Mouse (Mus musculus) adrenal gland, postnatal 14 days (tissue): ENCODE results near the gene Duox1. TPM values are rescaled to one million over a fixed set of nuclear protein-coding genes. Genes with fewer than 3 reads are reported as not detected.

ENCODE experiments used
- DNase-seq: peaks from one replicate; pipeline ENCODE4 v3.0.0; 2021; ENCODE audit warnings: mixed read lengths
- long read RNA-seq, 2 experiments: library from polyadenylated mRNA; stranded (forward); transcript quantifications; one replicate each; pipeline ENCODE4 v2.0.0; 2021
- total RNA-seq: library from RNA; stranded (reverse); gene quantifications from 2 replicates; pipeline ENCODE4 v1.2.3, GENCODE M21; 2021

Gene Duox1
- total RNA-seq = 0.08 TPM in 1 of 2 replicates, not detected in the other
- long read RNA-seq, experiment 1 = 0 reads
- long read RNA-seq, experiment 2 = 0 reads

- no peak for DNase-seq
Observed at GRCm38 (mm10) chr2:122315372-122315771, at the start of gene Duox1. Gene Duox1 (plus strand): TSS chr2:122315672.

- no peak for DNase-seq
Observed at GRCm38 (mm10) chr2:122266407-122267193, 48.9 kb upstream of the Duox1 start.

GRCm38 (mm10) chr2:122278769-122279168, 36.7 kb upstream of the Duox1 start:
- no peak for DNase-seq

GRCm38 (mm10) chr2:122284091-122284490, 31.4 kb upstream of the Duox1 start:
- DNase-seq = no peak

GRCm38 (mm10) chr2:122286137-122286536, 29.3 kb upstream of the Duox1 start:
- no peak for DNase-seq

GRCm38 (mm10) chr2:122294916-122295315, 20.6 kb upstream of the Duox1 start:
- DNase-seq = no peak

GRCm38 (mm10) chr2:122297271-122298095, 18.0 kb upstream of the Duox1 start:
- no peak for DNase-seq

GRCm38 (mm10) chr2:122298096-122298499, 17.4 kb upstream of the Duox1 start, which contains the start of gene Duox2:
Gene Duox2 (minus strand): TSS chr2:122298449.
- DNase-seq = no peak

GRCm38 (mm10) chr2:122298596-122299490, 16.6 kb upstream of the Duox1 start, which contains the start of gene Duoxa2:
Gene Duoxa2 (plus strand): TSS chr2:122298900.
- peak; percentile 33 for DNase-seq

- DNase-seq = no peak
Observed at GRCm38 (mm10) chr2:122299911-122300655, 15.4 kb upstream of the Duox1 start.

- no peak for DNase-seq
Observed at GRCm38 (mm10) chr2:122300656-122301020, 14.8 kb upstream of the Duox1 start.

GRCm38 (mm10) chr2:122301081-122301920, 14.2 kb upstream of the Duox1 start:
- DNase-seq = peak; percentile 59

GRCm38 (mm10) chr2:122301921-122302573, 13.4 kb upstream of the Duox1 start:
- no peak for DNase-seq

- peak; percentile 73 for DNase-seq
Observed at GRCm38 (mm10) chr2:122302574-122303241, 12.8 kb upstream of the Duox1 start.

- no peak for DNase-seq
Observed at GRCm38 (mm10) chr2:122304544-122304943, 10.9 kb upstream of the Duox1 start.

GRCm38 (mm10) chr2:122305097-122305892, 10.2 kb upstream of the Duox1 start:
- no peak for DNase-seq

- peak; percentile 69 for DNase-seq
Observed at GRCm38 (mm10) chr2:122306184-122306583, 9.3 kb upstream of the Duox1 start.

GRCm38 (mm10) chr2:122309647-122310046, 5.8 kb upstream of the Duox1 start:
- DNase-seq = no peak
